Mouse (Mus musculus) liver, adult 2 months (tissue): Measurements from ENCODE around the gene Flna.

Experiments
- CTCF ChIP-seq: fragments of 200-500 bp; IDR thresholded peaks from 2 replicates; pipeline ENCODE4 v1.5.1; 2011; ENCODE audit warnings: low read depth, low read length, control low read depth
- POLR2A ChIP-seq: fragments of 200-500 bp; IDR thresholded peaks from 2 replicates; pipeline ENCODE4 v1.6.1; 2011; ENCODE audit warnings: low read length, control low read depth; ENCODE audit not compliant: insufficient read depth; ENCODE audit errors: extremely low read depth

DNA sequence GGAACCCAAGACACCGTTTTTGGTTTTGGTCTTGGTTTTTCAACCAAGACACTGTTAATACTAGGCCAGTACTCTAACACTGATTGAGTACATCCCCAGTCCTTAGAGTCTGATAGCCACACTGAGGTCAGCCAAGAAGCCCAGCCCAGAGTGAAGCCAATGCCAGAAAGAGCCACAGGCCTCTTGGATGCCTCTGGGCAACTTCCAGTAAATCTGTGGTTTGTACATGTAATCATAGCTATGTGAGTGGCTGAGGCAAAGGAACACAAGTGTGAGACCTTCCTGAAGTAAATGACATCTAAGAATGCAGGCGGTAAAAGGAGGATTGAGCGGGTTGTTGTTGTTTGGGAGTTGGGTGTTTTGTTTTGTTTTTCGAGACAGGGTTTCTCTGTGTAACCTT lies 31.1 kb downstream of the Flna start:
- TF ChIP-seq POLR2A (no peak), CTCF (no peak)
